ENCODE assay signal across 3 mouse cellular contexts in genomic region chr1:164984681-164985080, GRCm38 (mm10). TPM values are rescaled to one million over a fixed set of nuclear protein-coding genes. Genes with fewer than 3 reads are reported as not detected.
"Had no signal": no experiment of that assay in that cellular context is flagged by ENCODE, and none has a peak within 500 bp of the region (broad histone marks: within the 10 kb centered on the region; RNA-seq: fewer than 3 reads in every experiment).

No protein-coding gene starts in this region.

RNA-seq across cellular contexts. Expression of gene Xcl1, which starts 49.4 kb away (rescaled TPM):
- total RNA-seq: layer of hippocampus, postnatal 14 days; left cerebral cortex, postnatal 25 days; neutrophil, adult 5-6 weeks had no signal
